Mouse (Mus musculus) layer of hippocampus, adult 9-10 months (tissue): ENCODE data around the gene Rpgr.

Experiments used
- DNase-seq: peaks from one replicate; pipeline ENCODE4 v3.0.0; 2022; ENCODE audit warnings: low spot score

Rpgr gene

DNA sequence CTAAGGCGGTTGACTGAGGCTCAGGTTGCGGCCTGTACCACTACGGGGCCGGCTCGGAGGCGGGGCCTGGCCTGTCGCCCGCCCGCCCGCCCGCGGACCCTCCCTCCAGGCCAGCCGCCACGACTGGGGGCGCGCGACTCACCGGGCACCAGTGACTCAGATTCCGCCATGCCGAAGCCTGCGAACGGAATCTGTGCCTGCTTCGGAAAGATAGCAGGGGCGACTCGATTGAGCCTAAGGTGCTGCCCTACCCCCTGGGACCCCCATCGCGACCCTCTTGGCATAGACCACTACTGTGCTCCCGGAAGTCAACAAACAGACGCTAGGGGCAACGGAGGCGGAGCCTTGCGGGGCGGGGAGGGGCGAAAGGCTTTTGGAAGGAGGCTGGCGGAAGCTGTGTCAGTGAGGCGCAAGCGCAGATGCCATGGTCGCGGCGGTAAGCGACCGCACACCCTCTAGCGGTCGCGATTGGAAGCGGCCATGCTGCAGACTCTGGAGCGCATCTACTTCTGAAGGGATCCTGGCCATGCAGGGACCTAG, at the start of gene Rpgr:
Gene Rpgr (minus strand): TSS at position 511 of the 540 bp plus-strand sequence.
- DNase-seq = peak; percentile 49

DNA sequence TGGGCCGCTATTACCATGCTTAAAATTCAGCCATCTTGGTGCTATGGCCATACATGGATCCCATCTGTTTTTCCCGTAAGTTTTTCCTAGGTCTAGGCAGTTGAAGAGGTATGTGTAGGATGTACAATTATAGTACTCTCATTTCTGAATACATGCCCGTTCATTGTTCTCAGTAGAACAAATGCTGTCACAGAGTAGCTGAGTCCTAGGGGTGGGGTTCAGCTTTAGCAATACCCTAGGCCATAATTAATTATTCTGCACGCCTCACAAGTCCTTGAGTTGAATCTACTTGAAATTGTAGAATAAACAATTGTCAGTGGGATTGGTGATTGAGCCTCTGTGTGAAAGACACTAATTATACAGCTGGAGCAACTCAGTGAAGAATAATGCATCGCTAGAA, 41.5 kb upstream of the Rpgr start:
- no peak for DNase-seq

- DNase-seq = no peak
These were observed 41.1 kb upstream of the Rpgr start for GRCm38 (mm10) chrX:10257774-10258173.

DNA sequence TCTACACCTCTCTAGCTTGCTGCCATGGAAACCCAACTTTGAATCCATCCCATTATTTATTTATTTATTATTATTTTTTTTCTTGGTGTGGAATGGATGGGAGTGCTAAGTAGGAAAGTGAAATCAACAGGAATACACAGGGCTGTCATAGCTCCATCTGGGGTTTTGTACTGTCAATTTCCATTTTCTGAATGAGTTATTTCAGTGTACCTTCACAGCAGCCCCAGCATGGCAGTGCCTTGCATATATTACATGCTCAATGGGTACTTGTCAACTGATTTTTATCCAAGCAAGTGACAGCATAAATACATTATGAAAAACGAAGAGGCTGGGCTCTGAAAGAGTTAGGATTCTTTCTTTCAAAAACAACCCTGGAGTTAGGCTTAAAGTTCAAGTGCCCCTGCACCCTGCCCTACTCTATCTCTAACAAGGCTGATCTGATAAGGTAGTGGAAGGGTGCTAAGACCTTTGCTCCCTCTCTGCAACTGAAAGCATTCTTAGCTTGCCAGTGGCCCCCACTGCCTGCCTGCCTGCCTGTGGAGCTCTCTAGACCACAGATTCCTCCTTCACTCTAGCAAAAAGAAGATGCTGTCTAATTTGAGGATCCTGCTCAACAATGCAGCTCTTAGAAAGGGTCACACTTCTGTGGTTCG, 35.3 kb upstream of the Rpgr start, which contains the start of gene Otc:
Gene Otc (plus strand): TSS at position 454 of the 653 bp plus-strand sequence.
- no peak for DNase-seq

GRCm38 (mm10) chrX:10251357-10251756, 34.6 kb upstream of the Rpgr start:
- no peak for DNase-seq

DNA sequence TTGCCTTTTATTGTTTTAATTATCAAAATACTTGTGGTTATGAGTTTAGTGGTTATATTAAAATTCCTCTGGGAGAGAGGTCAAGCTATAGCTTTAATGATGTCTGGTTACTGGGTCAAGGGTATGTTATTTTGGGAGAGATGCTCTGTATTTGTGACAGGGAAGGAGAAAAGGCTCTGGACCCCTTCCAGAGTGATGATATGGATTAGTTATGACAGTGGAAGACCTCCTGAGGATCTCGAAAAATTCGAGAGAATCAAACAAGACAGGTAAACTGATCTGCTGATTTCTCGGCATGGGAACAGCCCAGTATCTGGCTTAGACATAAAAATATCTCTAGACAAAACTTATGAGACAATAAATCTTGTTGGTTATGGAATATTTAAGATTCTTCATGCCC, 27.2 kb upstream of the Rpgr start:
- DNase-seq = no peak

- DNase-seq = no peak
These were observed 22.8 kb upstream of the Rpgr start for GRCm38 (mm10) chrX:10239515-10239914.

GRCm38 (mm10) chrX:10234617-10235016, 17.9 kb upstream of the Rpgr start:
- DNase-seq = no peak

DNA sequence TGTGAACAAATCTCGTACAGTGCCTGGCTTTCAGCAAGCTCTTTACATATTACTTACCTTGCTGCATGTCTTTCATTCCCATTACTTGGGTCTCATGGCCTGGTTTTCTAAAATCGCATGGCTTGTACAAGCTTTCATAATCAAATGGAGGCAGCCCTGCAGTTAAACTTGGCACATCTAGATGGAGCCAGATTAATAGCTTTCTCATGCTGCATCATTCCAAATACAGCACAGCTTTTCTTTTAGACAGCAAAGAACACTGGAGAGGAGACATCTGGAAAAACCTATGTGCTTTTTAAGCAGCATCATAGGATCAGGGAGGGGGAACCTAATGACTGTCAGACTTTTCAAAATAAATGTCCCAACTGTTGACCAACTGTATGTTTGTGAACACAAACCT, 16.3 kb upstream of the Rpgr start:
- no peak for DNase-seq

GRCm38 (mm10) chrX:10219281-10219680, 2.6 kb upstream of the Rpgr start:
- DNase-seq = no peak

- DNase-seq = no peak
These were observed 748 bp downstream of the Rpgr start for GRCm38 (mm10) chrX:10215972-10216371.

DNA sequence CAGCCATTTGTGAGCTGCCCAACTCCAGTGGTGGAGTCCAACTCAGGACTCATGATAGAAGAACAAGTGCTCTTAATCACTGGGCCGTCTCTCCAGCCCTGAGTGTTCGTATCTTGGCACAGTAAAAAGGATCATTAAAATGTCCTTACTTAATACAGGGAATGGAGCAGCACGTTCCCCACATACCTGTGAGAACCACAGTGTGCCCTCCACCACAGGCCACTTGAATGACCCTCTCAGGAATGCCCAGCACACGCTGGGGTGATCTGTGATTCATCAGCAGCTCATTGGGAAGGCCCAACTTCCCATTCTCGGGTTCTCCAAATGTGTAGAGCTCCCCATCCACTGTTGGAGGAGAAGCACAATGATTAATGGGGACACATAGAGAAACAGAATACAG, 10.8 kb downstream of the Rpgr start:
- DNase-seq = no peak

- DNase-seq = no peak
These were observed 15.4 kb downstream of the Rpgr start for GRCm38 (mm10) chrX:10201289-10201688.

GRCm38 (mm10) chrX:10152390-10152789, 64.3 kb downstream of the Rpgr start:
- no peak for DNase-seq

- DNase-seq = no peak
These were observed 99.5 kb downstream of the Rpgr start, which contains the start of gene Srpx for GRCm38 (mm10) chrX:10117065-10117719. Gene Srpx, minus strand, starts transcription at chrX:10117709.

GRCm38 (mm10) chrX:10115780-10116179, 100.9 kb downstream of the Rpgr start:
- no peak for DNase-seq

DNA sequence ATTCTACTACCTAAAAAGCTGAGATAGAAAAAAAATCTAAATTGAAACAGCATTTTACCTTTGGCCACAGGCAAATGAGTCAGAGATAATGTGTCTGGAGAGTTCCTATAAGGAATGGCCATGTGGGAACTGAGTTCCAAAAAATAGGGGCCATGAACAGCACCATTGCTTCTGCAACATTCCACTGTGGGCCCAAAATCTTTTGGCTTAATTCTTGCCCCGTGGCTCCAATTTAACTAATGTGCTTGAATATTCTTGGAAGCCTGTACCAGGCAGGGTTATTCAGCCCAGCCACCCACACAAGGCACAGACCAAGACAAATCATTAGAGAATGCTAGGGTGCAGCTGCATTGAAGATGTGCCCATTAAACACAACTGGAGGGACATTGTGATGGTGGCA, 106.0 kb downstream of the Rpgr start:
- DNase-seq = no peak

GRCm38 (mm10) chrX:10108558-10108957, 108.2 kb downstream of the Rpgr start:
- no peak for DNase-seq

DNA sequence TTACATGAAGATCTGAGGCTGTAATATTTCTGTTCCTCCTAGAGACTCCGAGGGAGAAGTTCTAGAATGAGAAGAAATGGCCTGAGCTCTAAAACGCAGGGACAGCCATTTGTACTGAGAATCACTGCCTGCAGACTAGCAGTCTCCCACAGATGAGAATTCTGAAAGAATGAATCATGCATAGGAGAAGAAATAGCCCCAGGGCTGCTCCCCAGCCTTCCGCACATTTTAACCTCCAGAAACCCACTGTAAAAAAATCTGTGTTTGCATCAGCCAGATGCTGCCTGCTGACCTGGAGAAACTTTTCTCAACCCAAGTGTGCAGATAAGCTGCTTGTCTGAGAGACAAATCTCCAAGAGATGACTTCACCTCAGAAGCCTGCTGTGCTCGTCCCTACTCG, 111.2 kb downstream of the Rpgr start:
- DNase-seq = no peak

DNA sequence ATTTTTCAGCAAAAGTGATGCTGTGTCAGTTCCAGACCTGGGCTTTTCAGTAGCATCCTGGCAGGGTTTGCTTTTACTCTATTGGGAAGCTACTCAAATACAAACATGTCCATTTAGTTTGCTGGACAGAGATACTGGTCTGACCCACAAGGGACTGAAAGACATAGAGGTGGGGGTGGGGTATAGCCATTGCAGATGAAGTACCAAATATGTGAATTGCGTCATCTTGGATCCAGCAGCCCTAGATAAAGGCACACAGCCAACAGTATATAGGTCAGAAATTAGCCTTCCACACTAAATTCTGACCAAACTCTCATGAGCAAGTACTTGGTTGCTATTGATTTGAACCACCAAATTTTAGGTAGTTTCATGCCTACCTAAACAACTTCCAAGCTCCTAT, 114.0 kb downstream of the Rpgr start:
- DNase-seq = no peak

- DNase-seq = no peak
These were observed 120.9 kb downstream of the Rpgr start for GRCm38 (mm10) chrX:10095797-10096196.

GRCm38 (mm10) chrX:10080385-10080784, 136.3 kb downstream of the Rpgr start:
- DNase-seq = no peak

DNA sequence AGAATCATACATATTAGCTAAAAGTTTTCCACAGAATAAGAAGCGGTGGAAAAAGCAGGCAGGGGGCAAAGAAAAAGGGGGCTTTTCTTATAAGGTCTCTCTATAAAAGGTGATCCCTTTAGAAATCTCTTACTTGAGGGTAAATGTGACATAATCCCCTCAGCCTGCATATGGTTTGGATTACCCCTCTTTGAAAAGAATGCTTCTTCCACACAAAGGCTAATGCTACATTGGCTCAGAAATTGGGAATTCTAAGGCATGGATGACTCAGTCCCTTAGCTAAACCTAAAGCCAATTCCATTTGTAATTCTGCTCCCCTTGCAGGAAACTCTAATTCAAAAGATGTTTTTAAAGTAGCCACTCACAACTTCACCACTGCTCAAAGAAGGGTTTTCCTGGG, 136.7 kb downstream of the Rpgr start:
- no peak for DNase-seq

DNA sequence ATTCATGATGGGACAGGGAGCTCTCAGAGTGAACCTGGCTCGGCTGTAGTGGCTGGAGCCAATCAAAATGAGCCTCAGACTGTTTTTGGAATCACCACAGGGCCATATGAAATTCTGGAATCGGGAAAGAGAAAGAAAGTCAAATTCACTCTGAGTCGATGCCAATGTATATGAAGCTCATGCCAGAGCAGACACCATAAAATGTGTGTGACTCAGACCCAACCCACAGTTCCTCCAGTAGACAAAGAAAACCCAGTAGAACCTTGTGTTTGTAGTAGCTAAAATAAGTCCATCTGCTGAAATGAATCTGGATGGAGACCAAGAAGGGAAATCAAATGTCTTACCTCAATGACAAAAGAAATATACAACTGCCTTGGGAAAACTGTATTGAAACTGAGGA, 142.8 kb downstream of the Rpgr start:
- DNase-seq = no peak
